Mouse (Mus musculus) megakaryocyte, embryonic 14.5 days (primary cell): ENCODE measurements around the gene Pex5.

Experiments
- FLI1 ChIP-seq: IDR thresholded peaks from 2 replicates; pipeline ENCODE4 v1.6.1; 2012; ENCODE audit warnings: low read length, inconsistent platforms, mixed read lengths
- GATA1 ChIP-seq: IDR thresholded peaks from 3 replicates; pipeline ENCODE4 v1.6.1; 2012; ENCODE audit warnings: mixed read lengths, low read length, inconsistent platforms, borderline replicate concordance

- TF ChIP-seq GATA1 (no peak), FLI1 (no peak)
Measured at GRCm38 (mm10) chr6:124436245-124436644, 21.4 kb upstream of the Pex5 start.
